Mouse (Mus musculus): ENCODE results near the gene Skap2.

DNA sequence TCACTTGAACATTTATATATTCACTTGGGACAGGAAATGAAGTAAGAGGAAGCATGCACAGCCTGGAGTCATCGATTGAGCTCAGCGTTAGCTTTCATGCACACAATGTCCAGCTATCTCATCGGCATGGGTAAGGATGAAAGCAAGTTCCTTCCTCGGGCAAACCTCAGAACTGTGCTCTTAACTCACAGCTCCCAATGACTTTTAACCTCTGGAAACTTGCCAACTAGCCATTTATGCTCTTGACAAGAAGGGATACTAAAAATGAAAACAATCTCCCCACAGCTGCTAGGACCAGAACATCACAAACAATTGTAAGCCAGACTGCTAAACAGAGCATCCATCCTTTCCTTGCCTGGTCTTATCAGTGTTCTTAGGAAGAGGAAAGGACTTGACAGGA, 53.4 kb downstream of the Skap2 start:
- no peak for TF ChIP-seq CTCF (IDR thresholded peaks at IDR 0.05)
- TF ChIP-seq EP300 (IDR thresholded peaks at IDR 0.05), result no peak

Measured in lung, postnatal 0 days (tissue).